Mouse (Mus musculus) lung, adult 2 months (tissue): ENCODE results near the gene Gdap1l1.

Experiments used
- CTCF ChIP-seq: fragments of 200-500 bp; IDR thresholded peaks from 2 replicates; pipeline ENCODE4 v1.5.1; 2011; ENCODE audit warnings: mild to moderate bottlenecking, low read length, control low read depth; ENCODE audit not compliant: insufficient read depth
- POLR2A ChIP-seq: fragments of 200-500 bp; IDR thresholded peaks from 2 replicates; pipeline ENCODE4 v1.6.1; 2011; ENCODE audit warnings: low read depth, mild to moderate bottlenecking, control low read depth, low read length, borderline replicate concordance; ENCODE audit errors: extremely low read depth

DNA sequence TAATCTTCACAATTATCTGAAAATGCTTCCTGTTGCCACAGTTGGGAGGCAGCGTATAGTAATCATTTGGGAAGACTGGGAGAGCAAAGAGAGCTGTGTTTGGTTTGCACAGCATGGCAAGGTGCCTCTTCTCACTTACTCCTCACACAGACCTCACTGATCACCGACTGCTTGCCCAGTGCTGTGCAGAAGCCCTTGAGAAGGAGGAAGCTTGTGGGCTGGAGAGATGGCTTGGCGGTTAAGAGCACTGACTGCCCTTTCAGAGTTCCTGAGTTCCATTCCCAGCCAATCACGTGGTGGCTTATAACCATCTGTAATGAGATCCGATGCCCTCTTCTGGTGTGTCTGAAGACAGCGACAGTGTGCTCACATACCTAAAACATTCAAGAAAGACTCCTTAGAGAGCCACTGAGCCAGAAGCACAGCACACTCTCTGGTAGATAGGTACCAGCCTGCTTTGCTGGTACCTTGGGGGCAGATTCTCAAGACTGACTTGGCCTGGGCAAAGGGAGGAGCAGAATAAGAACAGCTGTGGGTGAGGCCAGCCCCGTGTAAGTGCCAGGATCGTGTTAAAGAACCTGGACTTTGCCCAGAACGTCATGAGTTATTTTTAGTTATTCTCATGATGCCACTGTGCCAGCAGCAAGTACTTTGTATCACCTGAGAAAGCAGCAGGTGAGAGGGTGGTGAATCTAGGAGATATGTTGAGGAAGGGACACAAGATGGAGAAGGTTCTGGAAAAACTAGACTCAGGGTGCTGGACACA lies 15.2 kb upstream of the Gdap1l1 start:
- TF ChIP-seq POLR2A (no peak), CTCF (no peak)
